Comparison of ENCODE assay signal across 8 mouse cellular contexts in genomic region chr3:97767041-97767770, GRCm38 (mm10).
DNase-seq lines count a peak whose midpoint lies in the region; ATAC-seq lines count a peak whose summit lies in the region.

No protein-coding gene starts in this region.

- no peaks in the 10 kb centered on the region for H3K27me3 ChIP-seq in neural tube, embryonic 11.5 days (ENCODE audit: control insufficient read depth, insufficient read depth, low read length)
- no peaks in the 10 kb centered on the region for H3K27me3 ChIP-seq in midbrain, embryonic 14.5 days (ENCODE audit: control insufficient read depth, insufficient read depth, low read length)

- 4% methylated on average over 40 of the region's 40 CpGs for WGBS in neural tube, embryonic 11.5 days
- WGBS in midbrain, embryonic 14.5 days = 3% methylated on average over 40 of the region's 40 CpGs

- no peaks in the 10 kb centered on the region for H3K36me3 ChIP-seq in neural tube, embryonic 11.5 days (ENCODE audit: control insufficient read depth, insufficient read depth, low read length)
- no peaks in the 10 kb centered on the region; the same call in 1 of the 2 replicates for H3K36me3 ChIP-seq in midbrain, embryonic 14.5 days (ENCODE audit: control insufficient read depth, insufficient read depth, low read length)

- peak overlapping the region; percentile 80 for H3K4me3 ChIP-seq in neural tube, embryonic 11.5 days (ENCODE audit: low read depth, low read length)
- peak overlapping the region; percentile 79 for H3K4me3 ChIP-seq in midbrain, embryonic 14.5 days (replicated peaks; ENCODE audit: low read depth, low read length)

- H3K9me3 ChIP-seq in neural tube, embryonic 11.5 days (ENCODE audit: control insufficient read depth, low read length) = no peaks in the 10 kb centered on the region
- H3K9me3 ChIP-seq in midbrain, embryonic 14.5 days (ENCODE audit: control insufficient read depth, low read length) = no peaks in the 10 kb centered on the region

- H3K27ac ChIP-seq in neural tube, embryonic 11.5 days (ENCODE audit: low read depth, low read length) = peak overlapping the region; percentile 81
- H3K27ac ChIP-seq in midbrain, embryonic 14.5 days (replicated peaks; ENCODE audit: low read depth, low read length) = peak overlapping the region; percentile 98

- peak overlapping the region; percentile 76 for H3K9ac ChIP-seq in neural tube, embryonic 11.5 days (ENCODE audit: low read length)
- peak overlapping the region; percentile 80 for H3K9ac ChIP-seq in midbrain, embryonic 14.5 days (replicated peaks; ENCODE audit: low read length)

- H3K4me1 ChIP-seq in neural tube, embryonic 11.5 days (ENCODE audit: control insufficient read depth, insufficient read depth, low read length) = peaks cover 9% of the 10 kb centered on the region
- peaks cover 42% of the 10 kb centered on the region for H3K4me1 ChIP-seq in midbrain, embryonic 14.5 days (ENCODE audit: control insufficient read depth, insufficient read depth, low read length)

- DNase-seq in neural tube, embryonic 11.5 days (ENCODE audit: low spot score) = peak; percentile 12
- no peak for DNase-seq in neural tube, embryonic 10.5 days (ENCODE audit: extremely low spot score, low spot score)
- DNase-seq in WW6 (ENCODE audit: low read depth, low spot score) = peak; percentile 24
- peak; percentile 30 for DNase-seq in forelimb bud, embryonic 11.5 days (ENCODE audit: low read depth, low spot score)
- DNase-seq in kidney, postnatal 10 days = peak; percentile 36
- peak; percentile 74 for DNase-seq in midbrain, embryonic 14.5 days
- peak; percentile 29 to 33 for DNase-seq in thymus, postnatal 36 days
- DNase-seq in cerebellum, adult 9-11 months = no peak

- ATAC-seq in neural tube, embryonic 11.5 days (ENCODE audit: insufficient read depth, low FRiP score, low TSS enrichment) = peak; percentile 87
- peak; percentile 89 for ATAC-seq in midbrain, embryonic 14.5 days (ENCODE audit: low FRiP score, low TSS enrichment)

- H3K4me2 ChIP-seq in neural tube, embryonic 11.5 days (ENCODE audit: low read depth) = peak overlapping the region; percentile 83
- H3K4me2 ChIP-seq in midbrain, embryonic 14.5 days (ENCODE audit: low read length) = peak overlapping the region; percentile 86

Comparison
In these comparisons a context has a peak if more than half of its experiments do, and no peak if none do; other contexts are left out.
1. DNase-seq: peak in neural tube, embryonic 11.5 days (single experiment), WW6 (single experiment), forelimb bud, embryonic 11.5 days (single experiment), kidney, postnatal 10 days (single experiment), midbrain, embryonic 14.5 days (single experiment) and thymus, postnatal 36 days (2 of 2); none in neural tube, embryonic 10.5 days (single experiment) and cerebellum, adult 9-11 months (single experiment).